Mouse (Mus musculus) gastrocnemius, adult 2 months (tissue): ENCODE data around the gene Stk25. TPM values are rescaled to one million over a fixed set of nuclear protein-coding genes. Genes with fewer than 3 reads are reported as not detected.
"Not testable (repeated sequence)": the region's sequence is repeated elsewhere in the genome, so short reads cannot be mapped to it uniquely, and the experiment has no call there.

Experiments
- DNase-seq: peaks from one replicate; pipeline ENCODE4 v3.0.0; 2022
- H3K27ac ChIP-seq: fragments of 200-600 bp; 2 replicates; pipeline ENCODE4 v1.8.1; 2022; ENCODE audit warnings: mild to moderate bottlenecking
- H3K4me3 ChIP-seq: fragments of 200-600 bp; 2 replicates; pipeline ENCODE4 v1.8.1; 2022; ENCODE audit warnings: mild to moderate bottlenecking, moderate library complexity
- CTCF ChIP-seq: fragments of 200-600 bp; IDR thresholded peaks from 2 replicates; pipeline ENCODE4 v1.8.1; 2022; ENCODE audit warnings: antibody characterized with exemption, mild to moderate bottlenecking, moderate library complexity
- intact Hi-C: fragments of 180-260 bp; cut with DNase I; formaldehyde crosslinking; loops from one replicate; pipeline ENCODE4 v1.15.1; 2025
- long read RNA-seq, 2 experiments: library from polyadenylated mRNA; stranded (forward); transcript quantifications; one replicate each; pipeline ENCODE4 v2.0.0; 2021
- total RNA-seq, 2 experiments: library from RNA; stranded (reverse); gene quantifications; 2 replicates each; pipeline ENCODE4 v1.2.3; 2021

Gene Stk25
- 10 to 100 TPM; 90.1 to 90.5 TPM for total RNA-seq
- long read RNA-seq, experiment 1, full-length matches to known transcripts: 68 of 76 reads
- long read RNA-seq, experiment 1, partial matches to known transcripts: 3 of 76 reads
- long read RNA-seq, experiment 1, other reads (novel, unspliced or antisense): 5 of 76 reads
- long read RNA-seq, experiment 2, full-length matches to known transcripts: 80 of 84 reads
- long read RNA-seq, experiment 2, partial matches to known transcripts: 2 of 84 reads
- long read RNA-seq, experiment 2, other reads (novel, unspliced or antisense): 2 of 84 reads

GRCm38 (mm10) chr1:93658559-93658958, at the start of gene Stk25:
Gene Stk25 (minus strand): TSS chr1:93658659.
- intact Hi-C loops, H3K27ac ChIP-seq, H3K4me3 ChIP-seq, DNase-seq: not testable (repeated sequence)

GRCm38 (mm10) chr1:93705389-93705788, 46.9 kb upstream of the Stk25 start:
- intact Hi-C loops: no loop called here
- TF ChIP-seq CTCF: no peak
- no peak for DNase-seq
- H3K4me3 ChIP-seq: no peak overlapping the region
- H3K27ac ChIP-seq: no peak overlapping the region

GRCm38 (mm10) chr1:93704341-93704740, 45.9 kb upstream of the Stk25 start:
- intact Hi-C loops: no loop called here
- Histone ChIP-seq H3K4me3 (no peak overlapping the region), H3K27ac (no peak overlapping the region)
- DNase-seq: no peak
- TF ChIP-seq CTCF: no peak

- intact Hi-C loops: no loop called here
- no peak for TF ChIP-seq CTCF
- H3K27ac ChIP-seq: no peak overlapping the region
- DNase-seq: no peak
- H3K4me3 ChIP-seq: no peak overlapping the region
These were observed 45.1 kb upstream of the Stk25 start for GRCm38 (mm10) chr1:93703472-93704048.

DNA sequence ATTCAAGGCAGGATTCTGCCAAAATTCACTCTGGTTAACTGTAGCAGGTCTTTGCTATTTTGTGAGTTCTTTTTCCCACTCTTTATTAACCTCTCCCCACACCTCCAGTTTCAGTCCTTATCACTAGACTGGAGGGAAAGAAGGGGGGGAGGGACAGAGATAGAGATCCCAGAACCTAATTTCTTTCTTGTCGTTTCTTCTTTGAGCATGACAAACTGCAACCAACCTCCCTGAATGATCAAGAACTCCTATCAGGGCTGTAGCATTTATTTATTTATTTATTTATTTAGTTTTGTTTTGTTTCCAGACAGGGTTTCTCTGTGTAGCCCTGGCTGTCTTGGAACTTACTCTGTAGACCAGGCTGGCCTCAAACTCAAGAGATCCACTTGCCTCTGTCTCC, 43.6 kb upstream of the Stk25 start:
- no peak for TF ChIP-seq CTCF
- intact Hi-C loops: no loop called here
- no peak for DNase-seq
- H3K27ac ChIP-seq: no peak overlapping the region
- H3K4me3 ChIP-seq: no peak overlapping the region

DNA sequence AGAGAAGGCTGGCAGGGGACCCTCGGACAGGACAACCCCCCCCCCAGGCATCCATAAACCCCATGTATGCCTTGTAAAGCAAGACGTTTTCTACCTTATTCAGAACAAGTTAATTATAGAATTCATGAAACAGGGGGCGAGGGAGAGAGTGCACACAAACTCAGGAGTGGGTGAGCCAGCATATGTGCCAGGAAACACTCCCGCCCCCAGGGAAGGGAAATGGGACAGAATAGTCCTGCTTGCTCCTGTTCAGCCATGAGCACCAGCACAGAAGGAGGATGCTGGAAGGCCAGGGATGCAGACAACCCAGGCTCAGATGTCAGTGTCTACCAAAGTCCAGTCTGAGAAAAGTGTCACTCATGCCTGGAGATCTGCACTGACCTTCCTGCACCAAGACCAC, 40.7 kb upstream of the Stk25 start:
- H3K27ac ChIP-seq: no peak overlapping the region
- TF ChIP-seq CTCF: no peak

GRCm38 (mm10) chr1:93697317-93697716, 38.9 kb upstream of the Stk25 start:
- no peak for DNase-seq
- Histone ChIP-seq H3K4me3 (no peak overlapping the region), H3K27ac (no peak overlapping the region)
- intact Hi-C loops: no loop called here
- no peak for TF ChIP-seq CTCF

More for the DNA sequence above, 40.7 kb upstream of the Stk25 start:
- no peak overlapping the region for H3K4me3 ChIP-seq
- intact Hi-C loops: no loop called here
- DNase-seq: no peak

GRCm38 (mm10) chr1:93694966-93695365, 36.5 kb upstream of the Stk25 start:
- DNase-seq: peak; percentile 83
- no peak for TF ChIP-seq CTCF
- peak overlapping the region; percentile 82 for H3K27ac ChIP-seq
- intact Hi-C loops: no loop called here
- no peak overlapping the region for H3K4me3 ChIP-seq

- DNase-seq: no peak
- intact Hi-C loops: no loop called here
- Histone ChIP-seq H3K4me3 (no peak overlapping the region), H3K27ac (no peak overlapping the region)
- TF ChIP-seq CTCF: no peak
These were observed 35.5 kb upstream of the Stk25 start for GRCm38 (mm10) chr1:93693943-93694342.

DNA sequence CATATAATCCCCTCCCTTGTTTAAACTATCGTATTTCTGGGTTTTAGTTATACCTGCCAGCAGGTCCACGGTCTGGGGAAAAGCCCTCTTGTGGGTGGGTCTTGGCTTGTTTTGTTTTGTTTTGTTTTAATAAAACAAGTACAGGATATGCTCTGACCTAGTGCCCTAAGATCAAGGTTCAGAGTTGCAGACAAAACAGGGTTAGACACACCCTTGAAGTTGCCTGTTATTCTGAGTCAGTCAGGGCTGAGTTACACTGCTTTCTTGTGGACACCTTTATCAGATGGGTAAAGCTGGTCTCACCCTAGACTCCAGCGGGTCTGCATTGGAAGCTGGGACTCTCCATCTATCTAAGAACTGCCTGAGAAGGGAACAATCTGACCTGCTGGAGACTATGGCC, 35.0 kb upstream of the Stk25 start:
- Histone ChIP-seq H3K4me3 (no peak overlapping the region), H3K27ac (no peak overlapping the region)
- intact Hi-C loops: no loop called here
- no peak for TF ChIP-seq CTCF
- no peak for DNase-seq

- no peak for TF ChIP-seq CTCF
- Histone ChIP-seq H3K4me3 (no peak overlapping the region), H3K27ac (no peak overlapping the region)
- no peak for DNase-seq
- intact Hi-C loops: no loop called here
These were observed 34.3 kb upstream of the Stk25 start for GRCm38 (mm10) chr1:93692773-93693172.

DNA sequence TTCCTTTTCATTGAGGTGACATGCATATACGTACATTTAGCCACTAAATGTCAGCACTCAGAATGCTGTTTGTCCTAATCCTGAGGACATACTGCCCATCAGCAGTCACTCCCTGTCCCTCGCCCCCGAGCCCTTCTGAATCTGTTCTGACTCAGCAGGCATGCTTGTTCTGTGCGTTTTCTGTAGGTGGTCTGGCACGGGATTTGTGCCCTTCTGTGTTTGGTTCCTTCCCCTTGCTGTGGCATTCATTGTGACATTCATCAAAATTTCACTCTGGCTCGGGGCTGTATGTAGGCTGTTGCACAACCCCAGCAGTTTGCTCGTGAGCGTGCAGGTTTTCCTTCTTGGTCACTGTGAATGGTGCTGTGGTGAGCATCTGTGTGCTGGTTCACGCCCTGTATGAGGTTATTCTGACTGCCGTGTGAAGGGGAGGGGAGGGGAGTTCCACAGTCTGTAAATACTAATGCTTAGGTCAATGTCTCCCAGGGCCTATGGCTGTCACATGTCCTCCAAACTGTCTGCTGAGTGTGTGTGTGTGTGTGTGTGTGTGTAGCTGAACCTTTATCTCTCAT, 33.4 kb upstream of the Stk25 start:
- no peak for TF ChIP-seq CTCF
- Histone ChIP-seq H3K4me3 (no peak overlapping the region), H3K27ac (no peak overlapping the region)
- intact Hi-C loops: no loop called here
- DNase-seq: no peak

GRCm38 (mm10) chr1:93691106-93691505, 32.6 kb upstream of the Stk25 start:
- no peak for TF ChIP-seq CTCF
- Histone ChIP-seq H3K4me3 (no peak overlapping the region), H3K27ac (no peak overlapping the region)
- intact Hi-C loops: no loop called here
- no peak for DNase-seq
